Mouse (Mus musculus): ENCODE measurements around the gene Tcf7l2. TPM values are rescaled to one million over a fixed set of nuclear protein-coding genes. Genes with fewer than 3 reads are reported as not detected.
A peak's percentile ranks its signal among the peaks of the same experiment; 100 is the strongest.

Tcf7l2 gene
- polyA plus RNA-seq, 1 experiment from 2014 or later = 57.1 TPM

GRCm38 (mm10) chr19:55836930-55837687 is 95.5 kb downstream of the Tcf7l2 start:
- no peaks in the 10 kb centered on the region; the same call in 1 of the 2 replicates for H3K36me3 ChIP-seq (ENCODE audit: control insufficient read depth, insufficient read depth, low read length)
- no peak overlapping the region for H3K4me3 ChIP-seq (ENCODE audit: low read length)
- H3K27ac ChIP-seq (ENCODE audit: low read length) = peak overlapping the region; percentile 87
- no peak overlapping the region for H3K9ac ChIP-seq (ENCODE audit: low read depth, low read length)
- H3K4me1 ChIP-seq (ENCODE audit: control insufficient read depth, insufficient read depth, low read length) = peaks cover 37% of the 10 kb centered on the region
- H3K4me2 ChIP-seq (ENCODE audit: low read depth, low read length) = peak overlapping the region; percentile 38
- H3K9me3 ChIP-seq (ENCODE audit: control insufficient read depth, low read length) = no peaks in the 10 kb centered on the region
- 0 out of 2 replicates have a peak, but pooled peaks have one; percentile 24 for ATAC-seq
- no peaks in the 10 kb centered on the region for H3K27me3 ChIP-seq (replicated peaks; ENCODE audit: control insufficient read depth, insufficient read depth, low read length)
- WGBS = 75% methylated on average over 5 of the region's 5 CpGs

- Histone ChIP-seq H3K4me3 (ENCODE audit: low read length) (no peak overlapping the region), H3K4me2 (ENCODE audit: low read depth, low read length) (peak overlapping the region; percentile 38), H3K27ac (ENCODE audit: low read length) (peak overlapping the region; percentile 87), H3K27me3 (replicated peaks; ENCODE audit: control insufficient read depth, insufficient read depth, low read length) (no peaks in the 10 kb centered on the region), H3K9me3 (ENCODE audit: control insufficient read depth, low read length) (no peaks in the 10 kb centered on the region), H3K4me1 (ENCODE audit: control insufficient read depth, insufficient read depth, low read length) (peaks cover 39% of the 10 kb centered on the region), H3K9ac (ENCODE audit: low read depth, low read length) (peak overlapping the region; percentile 56; the same call in 1 of the 2 replicates), H3K36me3 (ENCODE audit: control insufficient read depth, insufficient read depth, low read length) (no peaks in the 10 kb centered on the region; the same call in 1 of the 2 replicates)
- 9% methylated on average over 9 of the region's 9 CpGs for WGBS
- ATAC-seq = 0 out of 2 replicates have a peak, but pooled peaks have one; percentile 19
These were observed 96.3 kb downstream of the Tcf7l2 start for GRCm38 (mm10) chr19:55837924-55838323.

- Histone ChIP-seq H3K9ac (ENCODE audit: low read depth, low read length) (0 out of 2 replicates have a peak overlapping the region, but pooled peaks have one; percentile 56), H3K9me3 (ENCODE audit: control insufficient read depth, low read length) (no peaks in the 10 kb centered on the region), H3K27ac (ENCODE audit: low read length) (peak overlapping the region; percentile 87), H3K4me3 (ENCODE audit: low read length) (no peak overlapping the region), H3K36me3 (ENCODE audit: control insufficient read depth, insufficient read depth, low read length) (no peaks in the 10 kb centered on the region; the same call in 1 of the 2 replicates), H3K4me1 (ENCODE audit: control insufficient read depth, insufficient read depth, low read length) (peaks cover 39% of the 10 kb centered on the region), H3K27me3 (replicated peaks; ENCODE audit: control insufficient read depth, insufficient read depth, low read length) (no peaks in the 10 kb centered on the region), H3K4me2 (ENCODE audit: low read depth, low read length) (peak overlapping the region; percentile 38)
- peak; percentile 80 for ATAC-seq
- 18% methylated on average over 5 of the region's 5 CpGs for WGBS
These were observed 96.9 kb downstream of the Tcf7l2 start for GRCm38 (mm10) chr19:55838389-55839035.

GRCm38 (mm10) chr19:55839036-55839555 is 97.5 kb downstream of the Tcf7l2 start:
- Histone ChIP-seq H3K27me3 (replicated peaks; ENCODE audit: control insufficient read depth, insufficient read depth, low read length) (no peaks in the 10 kb centered on the region), H3K36me3 (ENCODE audit: control insufficient read depth, insufficient read depth, low read length) (no peaks in the 10 kb centered on the region; the same call in 1 of the 2 replicates), H3K9ac (ENCODE audit: low read depth, low read length) (no peak overlapping the region), H3K4me2 (ENCODE audit: low read depth, low read length) (peak overlapping the region; percentile 7), H3K4me3 (ENCODE audit: low read length) (no peak overlapping the region), H3K4me1 (ENCODE audit: control insufficient read depth, insufficient read depth, low read length) (peaks cover 39% of the 10 kb centered on the region), H3K27ac (ENCODE audit: low read length) (peak overlapping the region; percentile 87), H3K9me3 (ENCODE audit: control insufficient read depth, low read length) (no peaks in the 10 kb centered on the region)
- 21% methylated on average over 10 of the region's 10 CpGs for WGBS
- peak; percentile 11; the same call in 1 of the 2 replicates for ATAC-seq

GRCm38 (mm10) chr19:55840499-55841121 is 99.0 kb downstream of the Tcf7l2 start:
- no peak for ATAC-seq
- 71% methylated on average over 10 of the region's 10 CpGs for WGBS

GRCm38 (mm10) chr19:55842046-55842445 is 100.4 kb downstream of the Tcf7l2 start:
- Histone ChIP-seq H3K9ac (ENCODE audit: low read depth, low read length) (no peak overlapping the region), H3K27ac (ENCODE audit: low read length) (no peak overlapping the region), H3K9me3 (ENCODE audit: control insufficient read depth, low read length) (no peaks in the 10 kb centered on the region), H3K4me1 (ENCODE audit: control insufficient read depth, insufficient read depth, low read length) (peaks cover 49% of the 10 kb centered on the region), H3K36me3 (ENCODE audit: control insufficient read depth, insufficient read depth, low read length) (no peaks in the 10 kb centered on the region), H3K4me3 (ENCODE audit: low read length) (no peak overlapping the region), H3K27me3 (replicated peaks; ENCODE audit: control insufficient read depth, insufficient read depth, low read length) (no peaks in the 10 kb centered on the region), H3K4me2 (ENCODE audit: low read depth, low read length) (no peak overlapping the region)
- no peak for ATAC-seq
- WGBS = 64% methylated on average over 7 of the region's 7 CpGs

More at GRCm38 (mm10) chr19:55840499-55841121, 99.0 kb downstream of the Tcf7l2 start:
- H3K4me1 ChIP-seq (ENCODE audit: control insufficient read depth, insufficient read depth, low read length) = peaks cover 43% of the 10 kb centered on the region
- H3K27me3 ChIP-seq (replicated peaks; ENCODE audit: control insufficient read depth, insufficient read depth, low read length) = no peaks in the 10 kb centered on the region
- no peaks in the 10 kb centered on the region for H3K36me3 ChIP-seq (ENCODE audit: control insufficient read depth, insufficient read depth, low read length)
- no peak overlapping the region for H3K4me3 ChIP-seq (ENCODE audit: low read length)
- no peak overlapping the region for H3K4me2 ChIP-seq (ENCODE audit: low read depth, low read length)
- H3K9me3 ChIP-seq (ENCODE audit: control insufficient read depth, low read length) = no peaks in the 10 kb centered on the region
- no peak overlapping the region for H3K27ac ChIP-seq (ENCODE audit: low read length)
- no peak overlapping the region for H3K9ac ChIP-seq (ENCODE audit: low read depth, low read length)

GRCm38 (mm10) chr19:55843111-55843887 is 101.7 kb downstream of the Tcf7l2 start:
- no peak for ATAC-seq
- Histone ChIP-seq H3K36me3 (ENCODE audit: control insufficient read depth, insufficient read depth, low read length) (no peaks in the 10 kb centered on the region), H3K9me3 (ENCODE audit: control insufficient read depth, low read length) (no peaks in the 10 kb centered on the region), H3K4me3 (ENCODE audit: low read length) (no peak overlapping the region), H3K4me2 (ENCODE audit: low read depth, low read length) (no peak overlapping the region), H3K9ac (ENCODE audit: low read depth, low read length) (no peak overlapping the region), H3K4me1 (ENCODE audit: control insufficient read depth, insufficient read depth, low read length) (peaks cover 39% of the 10 kb centered on the region), H3K27ac (ENCODE audit: low read length) (no peak overlapping the region), H3K27me3 (replicated peaks; ENCODE audit: control insufficient read depth, insufficient read depth, low read length) (no peaks in the 10 kb centered on the region)
- WGBS = 77% methylated on average over 11 of the region's 11 CpGs

- Histone ChIP-seq H3K36me3 (ENCODE audit: control insufficient read depth, insufficient read depth, low read length) (no peaks in the 10 kb centered on the region), H3K9me3 (ENCODE audit: control insufficient read depth, low read length) (no peaks in the 10 kb centered on the region), H3K4me1 (ENCODE audit: control insufficient read depth, insufficient read depth, low read length) (peaks cover 34% of the 10 kb centered on the region), H3K4me3 (ENCODE audit: low read length) (no peak overlapping the region), H3K27ac (ENCODE audit: low read length) (no peak overlapping the region), H3K27me3 (replicated peaks; ENCODE audit: control insufficient read depth, insufficient read depth, low read length) (no peaks in the 10 kb centered on the region), H3K9ac (ENCODE audit: low read depth, low read length) (no peak overlapping the region), H3K4me2 (ENCODE audit: low read depth, low read length) (no peak overlapping the region)
- 57% methylated on average over 2 of the region's 2 CpGs for WGBS
- no peak for ATAC-seq
These were observed 104.1 kb downstream of the Tcf7l2 start for GRCm38 (mm10) chr19:55845702-55846101.

Measured in intestine, embryonic 16.5 days (tissue).